In genomic region chr14:25119999-25120398, GRCm38 (mm10) we compare ENCODE assay signal across 16 mouse cellular contexts.
A peak's percentile ranks its signal among the peaks of the same experiment; 100 is the strongest.
DNase-seq lines count a peak whose midpoint lies in the region; ATAC-seq and TF ChIP-seq lines count a peak whose summit lies in the region.
"Had no signal": no experiment of that assay in that cellular context is flagged by ENCODE, and none has a peak within 500 bp of the region (broad histone marks: within the 10 kb centered on the region; RNA-seq: fewer than 3 reads in every experiment).

No protein-coding gene starts in this region.

- no peak overlapping the region for H3K4me2 ChIP-seq in hindbrain, postnatal 0 days (ENCODE audit: low read depth, low read length)
- no peak overlapping the region for H3K4me2 ChIP-seq in hindbrain, embryonic 12.5 days (replicated peaks)
- no peak overlapping the region for H3K4me2 ChIP-seq in lung, embryonic 14.5 days
- H3K4me2 ChIP-seq: embryonic facial prominence, embryonic 12.5 days had no signal

- H3K4me3 ChIP-seq in hindbrain, postnatal 0 days (ENCODE audit: low read length), result no peak overlapping the region
- H3K4me3 ChIP-seq in hindbrain, embryonic 12.5 days, result no peak overlapping the region
- H3K4me3 ChIP-seq in lung, embryonic 14.5 days (ENCODE audit: low read depth, low read length), result no peak overlapping the region
- H3K4me3 ChIP-seq: embryonic facial prominence, embryonic 12.5 days; forebrain, embryonic 10.5 days; midbrain, embryonic 10.5 days; myocyte had no signal

- no peaks in the 10 kb centered on the region for H3K27me3 ChIP-seq in hindbrain, postnatal 0 days (ENCODE audit: insufficient read depth, low read length)
- H3K27me3 ChIP-seq in hindbrain, embryonic 12.5 days, result no peaks in the 10 kb centered on the region
- H3K27me3 ChIP-seq in lung, embryonic 14.5 days (ENCODE audit: insufficient read depth, low read length), result no peaks in the 10 kb centered on the region
- H3K27me3 ChIP-seq: embryonic facial prominence, embryonic 12.5 days had no signal

- H3K27ac ChIP-seq in hindbrain, postnatal 0 days, result no peak overlapping the region
- no peak overlapping the region for H3K27ac ChIP-seq in hindbrain, embryonic 12.5 days
- no peak overlapping the region for H3K27ac ChIP-seq in lung, embryonic 14.5 days (ENCODE audit: low read depth)
- H3K27ac ChIP-seq: embryonic facial prominence, embryonic 12.5 days; midbrain, embryonic 10.5 days had no signal

- H3K4me1 ChIP-seq in hindbrain, postnatal 0 days (ENCODE audit: insufficient read depth, low read length), result peaks cover 5% of the 10 kb centered on the region
- H3K4me1 ChIP-seq in hindbrain, embryonic 12.5 days, result peaks cover 19% of the 10 kb centered on the region
- no peaks in the 10 kb centered on the region for H3K4me1 ChIP-seq in lung, embryonic 14.5 days (ENCODE audit: insufficient read depth)
- H3K4me1 ChIP-seq: embryonic facial prominence, embryonic 12.5 days had no signal

- no peaks in the 10 kb centered on the region for H3K9me3 ChIP-seq in hindbrain, postnatal 0 days (ENCODE audit: low read length)
- H3K9me3 ChIP-seq in hindbrain, embryonic 12.5 days (replicated peaks), result no peaks in the 10 kb centered on the region
- no peaks in the 10 kb centered on the region for H3K9me3 ChIP-seq in lung, embryonic 14.5 days (ENCODE audit: low read depth, low read length)
- H3K9me3 ChIP-seq: embryonic facial prominence, embryonic 12.5 days; midbrain, embryonic 10.5 days had no signal

- TF ChIP-seq CTCF in hindbrain, postnatal 0 days (IDR thresholded peaks at IDR 0.05; ENCODE audit: low read depth), result peak; percentile 34; the same call in 1 of the 2 replicates
- peak; percentile 50 for TF ChIP-seq CTCF in lung, embryonic 14.5 days (IDR thresholded peaks at IDR 0.05; ENCODE audit: low read depth)

- DNase-seq in cerebellum, postnatal 10 days, result peak; percentile 60 to 69
- DNase-seq in cerebellum, postnatal 25 days, result no peak
- DNase-seq in hindbrain, postnatal 0 days (ENCODE audit: low spot score), result no peak
- DNase-seq in lung, embryonic 14.5 days, result peak; percentile 27
- DNase-seq in lung, postnatal 25 days (ENCODE audit: low spot score), result no peak
- peak; percentile 25 to 32 for DNase-seq in thymus, postnatal 36 days
- no peak for DNase-seq in spleen, postnatal 4 days (ENCODE audit: low spot score in 2 of 2)
- DNase-seq: cerebellum, adult 9-10 months; heart, adult 18-20 months; lung, postnatal 10 days had no signal

- H3K9ac ChIP-seq in hindbrain, postnatal 0 days (replicated peaks; ENCODE audit: low read length), result no peak overlapping the region
- no peak overlapping the region for H3K9ac ChIP-seq in hindbrain, embryonic 12.5 days
- H3K9ac ChIP-seq in lung, embryonic 14.5 days, result no peak overlapping the region
- H3K9ac ChIP-seq: embryonic facial prominence, embryonic 12.5 days had no signal

- 71% methylated on average over 4 of the region's 4 CpGs for WGBS in hindbrain, postnatal 0 days
- 75% methylated on average over 4 of the region's 4 CpGs for WGBS in hindbrain, embryonic 12.5 days
- WGBS in lung, embryonic 14.5 days, result 77% methylated on average over 4 of the region's 4 CpGs

- ATAC-seq in hindbrain, postnatal 0 days, result no peak
- no peak for ATAC-seq in hindbrain, embryonic 12.5 days (ENCODE audit: low FRiP score)
- no peak for ATAC-seq in lung, embryonic 14.5 days (ENCODE audit: insufficient read depth)
- ATAC-seq: inflammation-experienced regulatory T-cells, adult 6 months had no signal

- H3K36me3 ChIP-seq in hindbrain, postnatal 0 days (ENCODE audit: insufficient read depth, low read length), result no peaks in the 10 kb centered on the region
- H3K36me3 ChIP-seq in hindbrain, embryonic 12.5 days, result no peaks in the 10 kb centered on the region
- H3K36me3 ChIP-seq in lung, embryonic 14.5 days (ENCODE audit: insufficient read depth), result no peaks in the 10 kb centered on the region
- H3K36me3 ChIP-seq: embryonic facial prominence, embryonic 12.5 days; forebrain, embryonic 10.5 days; midbrain, embryonic 10.5 days had no signal

Comparison
In these comparisons a context has a peak if more than half of its experiments do, and no peak if none do; other contexts are left out.
1. DNase-seq: peak in cerebellum, postnatal 10 days (2 of 2), lung, embryonic 14.5 days (single experiment) and thymus, postnatal 36 days (2 of 2); none in cerebellum, postnatal 25 days (0 of 2), hindbrain, postnatal 0 days (single experiment), lung, postnatal 25 days (single experiment) and spleen, postnatal 4 days (0 of 2).